Mouse (Mus musculus) bone marrow macrophage, adult 2 months (primary cell): ENCODE results near the gene Gnb5. TPM values are rescaled to one million over a fixed set of nuclear protein-coding genes. Genes with fewer than 3 reads are reported as not detected.

Experiments
- H3K27ac ChIP-seq: 2 replicates; pipeline ENCODE4 v1.5.1; 2012; ENCODE audit warnings: low read depth, low read length; ENCODE audit not compliant: insufficient read depth
- H3K4me1 ChIP-seq: 2 replicates; pipeline ENCODE4 v1.6.1; 2012; ENCODE audit warnings: low read length; ENCODE audit not compliant: control insufficient read depth, insufficient read depth
- H3K4me3 ChIP-seq: 2 replicates; pipeline ENCODE4 v1.5.1; 2012; ENCODE audit warnings: mild to moderate bottlenecking, low read length, moderate library complexity; ENCODE audit not compliant: insufficient read depth
- CTCF ChIP-seq: IDR thresholded peaks from 2 replicates; pipeline ENCODE4 v1.5.1; 2012; ENCODE audit warnings: low read depth, mild to moderate bottlenecking, low read length, moderate library complexity
- POLR2A ChIP-seq: IDR thresholded peaks from 2 replicates; pipeline ENCODE4 v1.6.1; 2012; ENCODE audit warnings: mild to moderate bottlenecking, low read depth, low read length, borderline replicate concordance
- polyA plus RNA-seq: library from polyadenylated mRNA; stranded (reverse); fragments of >200 nt; gene quantifications from 2 replicates; pipeline ENCODE4 v1.2.4, GENCODE M21; 2012; ENCODE audit not compliant: missing spikeins, insufficient read depth, insufficient read length

Gnb5 gene
- polyA plus RNA-seq, 1 experiment: 7.0 TPM

DNA sequence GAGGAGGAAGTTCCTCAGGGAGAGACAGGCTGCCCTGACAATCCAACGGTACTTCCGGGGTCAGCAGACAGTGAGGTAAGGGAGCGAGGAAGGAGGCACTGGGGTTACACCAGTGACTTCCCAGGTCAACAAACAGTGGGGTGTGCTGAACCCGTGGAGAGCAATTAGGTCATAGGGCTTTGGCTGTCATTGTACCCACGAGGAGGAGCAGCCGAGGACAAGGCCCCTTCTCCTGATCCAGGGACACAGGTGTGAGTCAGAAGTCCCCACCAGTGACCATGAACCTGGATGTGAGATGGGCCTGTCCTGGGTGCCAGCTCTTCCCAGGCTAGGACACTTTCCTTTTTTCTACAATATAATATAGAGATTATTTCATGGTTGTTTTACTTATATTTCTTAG, 32.4 kb upstream of the Gnb5 start:
- H3K27ac ChIP-seq: no peak overlapping the region
- H3K4me3 ChIP-seq: no peak overlapping the region
- 0 out of 2 replicates have a peak, but pooled peaks cover 3% of the 10 kb centered on the region for H3K4me1 ChIP-seq
- TF ChIP-seq POLR2A: no peak
- TF ChIP-seq CTCF: no peak

DNA sequence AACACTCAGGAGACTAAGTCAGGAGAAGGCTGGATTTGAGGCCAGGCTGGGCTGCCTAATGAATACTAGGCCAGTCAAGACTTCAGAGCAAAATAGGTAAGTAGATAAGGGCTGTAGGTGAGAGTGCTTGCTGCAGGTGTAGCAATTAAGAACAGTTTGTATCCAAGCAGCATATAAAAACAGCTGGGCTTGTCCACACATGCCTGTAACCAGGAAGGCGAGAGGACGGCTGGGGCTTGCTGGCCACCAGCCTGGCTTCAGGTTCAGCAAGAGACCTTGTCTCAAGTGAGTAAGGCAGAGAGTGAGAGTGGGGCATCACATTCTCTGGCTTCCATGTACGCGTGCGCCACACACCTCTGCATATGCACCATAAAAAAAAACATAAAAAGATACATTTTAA, 31.6 kb upstream of the Gnb5 start:
- Histone ChIP-seq H3K4me3 (no peak overlapping the region), H3K27ac (no peak overlapping the region), H3K4me1 (0 out of 2 replicates have a peak, but pooled peaks cover 3% of the 10 kb centered on the region)
- TF ChIP-seq CTCF: no peak
- TF ChIP-seq POLR2A: no peak

DNA sequence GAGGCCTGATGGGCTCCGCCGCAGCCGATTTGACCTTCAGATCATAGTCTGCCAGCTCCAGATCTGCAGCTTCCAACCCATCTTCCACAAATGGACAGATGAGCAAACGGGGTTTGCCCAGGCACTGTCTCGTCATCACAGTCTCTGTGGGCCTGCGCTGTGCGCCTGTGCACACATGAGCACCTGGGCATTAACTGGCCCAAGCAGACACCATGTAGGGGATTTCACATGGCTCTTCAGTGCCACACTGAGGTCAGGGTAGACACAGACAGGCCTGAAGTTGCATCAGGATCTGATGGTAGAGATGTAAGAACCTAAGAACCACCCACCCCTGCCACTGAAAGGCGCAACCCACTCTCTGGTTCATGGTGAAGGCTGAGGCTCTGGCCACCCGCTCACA, 31.0 kb upstream of the Gnb5 start:
- TF ChIP-seq CTCF: no peak
- no peak for TF ChIP-seq POLR2A
- Histone ChIP-seq H3K27ac (no peak overlapping the region), H3K4me3 (no peak overlapping the region), H3K4me1 (0 out of 2 replicates have a peak, but pooled peaks cover 3% of the 10 kb centered on the region)

DNA sequence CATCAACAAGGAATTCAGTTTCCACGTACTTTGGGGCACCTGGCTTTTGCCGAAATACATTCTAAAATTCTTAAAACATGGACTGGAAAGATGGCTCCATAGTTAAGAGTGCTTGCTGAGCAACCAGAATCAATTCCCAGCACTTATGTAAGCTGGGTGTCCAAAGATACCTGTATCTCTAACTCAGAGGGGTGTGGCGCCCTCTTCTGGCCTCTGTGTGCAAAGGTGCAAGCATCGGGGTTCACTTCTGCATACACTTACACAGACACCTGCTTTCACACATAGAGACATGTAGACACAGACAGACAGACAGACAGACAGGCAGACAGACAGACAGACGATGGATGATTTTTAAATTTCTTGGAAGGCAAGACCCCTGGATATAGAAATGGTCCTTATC, 25.3 kb upstream of the Gnb5 start:
- Histone ChIP-seq H3K27ac (no peak overlapping the region), H3K4me3 (no peak overlapping the region), H3K4me1 (no peaks in the 10 kb centered on the region)
- TF ChIP-seq POLR2A: no peak
- TF ChIP-seq CTCF: peak; percentile 60

DNA sequence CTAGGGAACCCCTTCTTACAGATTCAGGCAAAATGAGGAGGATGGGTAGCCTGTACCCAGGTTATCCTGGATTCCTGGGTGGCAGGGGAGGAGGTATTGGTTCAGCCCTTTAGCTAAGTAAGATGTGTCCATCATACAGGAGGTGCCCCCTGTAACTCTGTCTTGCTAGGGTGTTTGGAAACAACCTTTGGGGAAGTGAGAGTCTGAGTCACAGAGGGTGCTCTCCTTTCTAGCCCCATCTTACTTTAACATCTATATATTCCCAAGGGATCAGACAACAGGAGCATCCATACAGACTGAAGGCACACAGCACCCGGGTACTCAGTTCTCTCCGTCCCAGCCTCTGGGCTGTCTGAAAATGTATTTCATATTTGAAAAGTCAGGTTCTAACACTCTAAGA, 23.9 kb upstream of the Gnb5 start:
- H3K4me3 ChIP-seq: no peak overlapping the region
- no peaks in the 10 kb centered on the region for H3K4me1 ChIP-seq
- TF ChIP-seq CTCF (no peak), POLR2A (no peak)
- no peak overlapping the region for H3K27ac ChIP-seq

DNA sequence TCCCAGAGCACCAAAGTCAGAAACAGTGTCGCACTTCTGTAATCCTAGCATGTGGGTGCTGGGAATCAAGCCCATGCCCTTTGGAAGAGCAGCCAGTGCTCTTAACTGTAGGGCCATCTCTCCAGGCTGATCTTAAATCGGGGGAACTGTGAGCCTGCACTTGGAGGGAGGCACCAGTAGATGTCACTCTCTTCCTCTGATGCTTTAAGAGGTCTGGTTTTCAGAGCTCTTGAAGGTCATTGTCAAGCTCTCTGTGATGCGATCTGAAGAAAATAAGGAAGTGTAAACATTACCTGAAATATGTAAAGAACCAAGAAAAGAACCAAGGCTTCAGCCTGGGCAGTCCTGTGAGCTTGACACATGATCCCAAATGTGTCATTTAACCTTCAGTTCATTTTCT, 23.3 kb upstream of the Gnb5 start:
- H3K4me3 ChIP-seq: no peak overlapping the region
- TF ChIP-seq CTCF (peak; percentile 49), POLR2A (no peak)
- H3K27ac ChIP-seq: no peak overlapping the region
- no peaks in the 10 kb centered on the region for H3K4me1 ChIP-seq

DNA sequence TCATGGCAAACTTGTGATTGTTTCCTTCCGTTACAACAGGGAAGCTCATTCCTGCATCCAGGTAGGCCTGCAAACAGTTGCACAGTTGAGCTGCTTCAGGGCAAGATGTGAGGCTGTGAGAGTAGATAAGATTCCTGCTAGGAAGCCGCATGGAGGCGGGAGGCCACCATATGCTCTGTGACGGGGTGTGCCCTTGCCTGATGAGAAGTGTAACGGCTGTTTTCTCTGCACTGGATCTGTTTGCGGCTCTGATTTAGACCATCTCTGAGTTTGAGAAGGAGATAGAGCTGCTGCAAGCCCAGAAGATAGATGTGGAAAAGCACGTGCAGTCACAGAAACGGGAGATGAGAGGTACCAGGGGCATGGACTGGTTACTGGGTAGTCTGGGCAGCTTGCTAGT, 22.5 kb upstream of the Gnb5 start:
- Histone ChIP-seq H3K4me3 (no peak overlapping the region), H3K27ac (no peak overlapping the region), H3K4me1 (no peaks in the 10 kb centered on the region)
- TF ChIP-seq POLR2A: no peak
- no peak for TF ChIP-seq CTCF

DNA sequence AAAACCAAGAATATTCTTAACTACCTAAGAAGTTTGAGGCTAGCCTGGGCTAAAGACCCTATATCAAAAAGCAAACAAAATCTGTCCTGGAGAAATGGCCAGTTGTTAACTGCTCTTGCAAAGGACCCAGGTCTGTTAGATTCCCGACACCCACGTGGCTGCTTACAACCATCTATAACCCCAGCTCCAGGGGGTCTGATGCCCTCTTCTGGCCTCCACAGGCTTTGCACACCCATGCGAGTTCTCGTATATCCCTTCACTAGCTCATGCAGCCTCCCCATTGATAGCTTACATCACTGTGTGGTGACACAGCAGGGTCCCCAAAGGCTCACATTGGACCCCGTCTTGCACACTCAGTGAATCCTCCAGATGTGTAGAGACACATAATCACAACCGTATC, 20.7 kb upstream of the Gnb5 start:
- no peak overlapping the region for H3K4me3 ChIP-seq
- no peak overlapping the region for H3K27ac ChIP-seq
- no peak for TF ChIP-seq CTCF
- no peak for TF ChIP-seq POLR2A
- no peaks in the 10 kb centered on the region for H3K4me1 ChIP-seq

DNA sequence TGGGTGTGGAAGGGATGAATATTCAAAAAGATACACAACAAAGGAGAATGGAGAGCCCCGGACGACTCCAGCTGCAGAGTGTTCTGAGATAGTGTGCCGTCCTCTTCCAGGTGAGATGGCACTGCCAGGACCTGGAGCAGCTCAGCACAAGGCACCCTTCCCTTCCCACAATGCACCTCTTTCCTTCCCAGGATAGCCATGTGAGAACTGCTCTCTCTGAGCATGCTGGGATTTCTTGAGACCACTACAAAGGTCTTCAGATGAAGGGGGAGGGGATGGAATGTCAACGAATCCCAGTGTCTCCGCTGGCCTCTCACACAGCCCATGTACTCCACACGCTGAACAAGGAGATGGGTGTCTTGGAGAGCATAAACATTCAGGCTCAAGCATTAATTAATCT, 18.5 kb upstream of the Gnb5 start:
- no peak overlapping the region for H3K27ac ChIP-seq
- H3K4me1 ChIP-seq: no peaks in the 10 kb centered on the region
- TF ChIP-seq CTCF (no peak), POLR2A (no peak)
- no peak overlapping the region for H3K4me3 ChIP-seq

DNA sequence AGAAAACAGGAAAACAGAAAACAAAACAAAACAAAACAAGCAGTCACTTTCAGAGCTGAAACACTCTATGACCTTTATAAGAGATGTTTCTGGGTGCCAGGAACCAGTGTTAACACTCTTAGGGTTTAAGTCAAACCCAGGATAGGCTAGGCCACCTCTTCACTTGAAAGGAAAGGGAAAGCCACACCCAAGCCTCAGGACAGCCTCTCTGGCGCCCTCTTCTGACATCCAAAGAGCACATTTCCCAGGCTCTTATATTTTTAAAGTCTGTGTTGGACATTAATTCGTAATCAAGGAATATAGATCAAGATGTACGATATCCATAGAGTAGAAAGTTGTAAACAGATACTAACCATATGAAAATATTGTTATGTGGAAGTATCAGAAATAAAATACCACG, 16.5 kb upstream of the Gnb5 start:
- no peak overlapping the region for H3K4me3 ChIP-seq
- no peak overlapping the region for H3K27ac ChIP-seq
- no peak for TF ChIP-seq POLR2A
- TF ChIP-seq CTCF: peak; percentile 45; the same call in 1 of the 2 replicates
- no peaks in the 10 kb centered on the region for H3K4me1 ChIP-seq

DNA sequence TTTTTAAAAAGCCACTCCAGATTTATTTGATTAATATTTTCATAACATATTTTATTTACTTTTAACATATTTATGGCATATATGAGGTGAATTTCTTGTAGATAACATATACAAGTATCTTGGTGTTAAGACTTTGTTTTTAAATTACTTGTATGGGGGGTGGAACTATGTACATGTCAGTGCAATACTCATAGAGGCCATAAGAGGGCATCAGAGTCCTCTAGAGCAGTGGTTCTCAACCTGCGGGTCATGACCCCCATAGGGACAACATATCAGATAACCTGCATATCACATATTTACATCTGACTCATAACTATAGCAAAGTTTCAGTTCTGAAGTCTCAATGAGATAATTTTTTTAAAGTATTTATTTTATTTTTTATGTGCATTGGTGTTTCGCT, 6.7 kb upstream of the Gnb5 start:
- no peak overlapping the region for H3K4me3 ChIP-seq
- H3K27ac ChIP-seq: no peak overlapping the region
- TF ChIP-seq POLR2A (no peak), CTCF (no peak)
- no peaks in the 10 kb centered on the region for H3K4me1 ChIP-seq
